Mouse (Mus musculus): Measurements from ENCODE around the gene Syne2.

GRCm38 (mm10) chr12:76132591-76132990, 314.7 kb downstream of the Syne2 start:
- no peak for TF ChIP-seq EP300 (IDR thresholded peaks at IDR 0.05; ENCODE audit: insufficient read depth, low read depth, low read length)
- TF ChIP-seq CTCF (IDR thresholded peaks at IDR 0.05; ENCODE audit: low read depth, low read length), result no peak

Data from ES-Bruce4 (cell line).